Mouse (Mus musculus) midbrain, embryonic 16.5 days (tissue): ENCODE data around the gene Pmepa1. TPM values are rescaled to one million over a fixed set of nuclear protein-coding genes. Genes with fewer than 3 reads are reported as not detected.

ENCODE experiments used
- ATAC-seq: fragments of 200-750 bp; cut with Nextera tagmentation; 2 replicates; pipeline ENCODE4 v1.8.0; 2017; ENCODE audit warnings: moderate TSS enrichment
- H3K27ac ChIP-seq: fragments of 300-500 bp; sonication (generic); 2 replicates; pipeline ENCODE4 v1.5.1; 2014; ENCODE audit warnings: mild to moderate bottlenecking, low read length, mixed read lengths
- H3K27me3 ChIP-seq: fragments of 300-500 bp; sonication (generic); 2 replicates; pipeline ENCODE4 v1.6.1; 2014; ENCODE audit warnings: low read depth, low read length, mixed read lengths; ENCODE audit not compliant: control insufficient read depth, insufficient read depth
- H3K36me3 ChIP-seq: fragments of 300-500 bp; sonication (generic); 2 replicates; pipeline ENCODE4 v1.6.1; 2014; ENCODE audit warnings: mild to moderate bottlenecking, low read length, moderate library complexity, mixed read lengths; ENCODE audit not compliant: control insufficient read depth, insufficient read depth
- H3K4me1 ChIP-seq: fragments of 300-500 bp; sonication (generic); 2 replicates; pipeline ENCODE4 v1.6.1; 2014; ENCODE audit warnings: mild to moderate bottlenecking, low read length, mixed read lengths; ENCODE audit not compliant: control insufficient read depth, insufficient read depth
- H3K4me2 ChIP-seq: fragments of 300-500 bp; sonication (generic); 2 replicates; pipeline ENCODE4 v1.6.1; 2014; ENCODE audit warnings: mild to moderate bottlenecking, low read length, mixed read lengths
- H3K4me3 ChIP-seq: fragments of 300-500 bp; sonication (generic); 2 replicates; pipeline ENCODE4 v1.5.1; 2014; ENCODE audit warnings: low read depth, mild to moderate bottlenecking, low read length, moderate library complexity, mixed read lengths
- H3K9ac ChIP-seq: fragments of 300-500 bp; sonication (generic); 2 replicates; pipeline ENCODE4 v1.6.1; 2014; ENCODE audit warnings: low read depth, low read length, mixed read lengths
- H3K9me3 ChIP-seq: fragments of 300-500 bp; sonication (generic); replicated peaks from 2 replicates; pipeline ENCODE4 v1.6.1; 2014; ENCODE audit warnings: mild to moderate bottlenecking, low read length, mixed read lengths; ENCODE audit not compliant: control insufficient read depth, poor library complexity, severe bottlenecking
- WGBS: fragments of 180-500 bp; shearing (Covaris S2); extraction: QIAGEN DNeasy Blood & Tissue Kit; methylation state at CpG from one replicate; pipeline ENCODE4 v1.1.7; 2014; 5-methylcytosine and 5-hydroxymethylcytosine counted together
- polyA plus RNA-seq: library from polyadenylated mRNA; unstranded; fragments of >200 nt; fragmentation: Nextera tagmentation; extraction: Ambion mirVana; gene quantifications from 2 replicates; pipeline ENCODE4 v1.2.1, GENCODE M21; 2015

Pmepa1 gene
- polyA plus RNA-seq, 1 experiment from 2014 or later, result 3.4 TPM

- 73% methylated on average over 3 of the region's 3 CpGs for WGBS
- Histone ChIP-seq H3K27ac (no peak overlapping the region), H3K9me3 (no peaks in the 10 kb centered on the region; the same call in 1 of the 2 replicates)
Measured at GRCm38 (mm10) chr2:173217246-173217645, 59.1 kb downstream of the Pmepa1 start.

GRCm38 (mm10) chr2:173216840-173217239 is 59.5 kb downstream of the Pmepa1 start:
- 89% methylated on average over 7 of the region's 7 CpGs for WGBS

More at GRCm38 (mm10) chr2:173217246-173217645, 59.1 kb downstream of the Pmepa1 start:
- H3K4me3 ChIP-seq, result no peak overlapping the region
- H3K27me3 ChIP-seq, result no peaks in the 10 kb centered on the region
- H3K36me3 ChIP-seq, result no peaks in the 10 kb centered on the region
- H3K4me1 ChIP-seq, result no peaks in the 10 kb centered on the region
- ATAC-seq, result no peak
- no peak overlapping the region for H3K4me2 ChIP-seq
- H3K9ac ChIP-seq, result no peak overlapping the region

GRCm38 (mm10) chr2:173212227-173212626 is 64.1 kb downstream of the Pmepa1 start:
- H3K4me1 ChIP-seq, result no peaks in the 10 kb centered on the region
- H3K4me3 ChIP-seq, result no peak overlapping the region
- H3K27ac ChIP-seq, result no peak overlapping the region
- H3K36me3 ChIP-seq, result no peaks in the 10 kb centered on the region
- H3K27me3 ChIP-seq, result no peaks in the 10 kb centered on the region
- no peaks in the 10 kb centered on the region; the same call in 1 of the 2 replicates for H3K9me3 ChIP-seq
- 74% methylated on average over 4 of the region's 4 CpGs for WGBS
- H3K4me2 ChIP-seq, result no peak overlapping the region
- ATAC-seq, result no peak
- no peak overlapping the region for H3K9ac ChIP-seq

More at GRCm38 (mm10) chr2:173216840-173217239, 59.5 kb downstream of the Pmepa1 start:
- Histone ChIP-seq H3K4me3 (no peak overlapping the region), H3K27me3 (no peaks in the 10 kb centered on the region), H3K4me2 (no peak overlapping the region), H3K9me3 (no peaks in the 10 kb centered on the region; the same call in 1 of the 2 replicates), H3K4me1 (no peaks in the 10 kb centered on the region), H3K36me3 (no peaks in the 10 kb centered on the region), H3K27ac (no peak overlapping the region), H3K9ac (no peak overlapping the region)
- no peak for ATAC-seq

- WGBS, result 95% methylated on average over 7 of the region's 7 CpGs
- ATAC-seq, result no peak
Measured at GRCm38 (mm10) chr2:173209091-173209815, 67.1 kb downstream of the Pmepa1 start.

GRCm38 (mm10) chr2:173207051-173207450 is 69.3 kb downstream of the Pmepa1 start:
- Histone ChIP-seq H3K4me2 (no peak overlapping the region), H3K9ac (no peak overlapping the region), H3K9me3 (no peaks in the 10 kb centered on the region), H3K4me3 (no peak overlapping the region), H3K27me3 (no peaks in the 10 kb centered on the region), H3K4me1 (no peaks in the 10 kb centered on the region), H3K36me3 (no peaks in the 10 kb centered on the region), H3K27ac (no peak overlapping the region)
- ATAC-seq, result no peak
- over 99% methylated on average over 3 of the region's 3 CpGs for WGBS

More at GRCm38 (mm10) chr2:173209091-173209815, 67.1 kb downstream of the Pmepa1 start:
- Histone ChIP-seq H3K4me1 (no peaks in the 10 kb centered on the region), H3K4me2 (no peak overlapping the region), H3K27ac (no peak overlapping the region), H3K36me3 (no peaks in the 10 kb centered on the region), H3K4me3 (no peak overlapping the region), H3K27me3 (no peaks in the 10 kb centered on the region), H3K9ac (no peak overlapping the region), H3K9me3 (no peaks in the 10 kb centered on the region; the same call in 1 of the 2 replicates)

GRCm38 (mm10) chr2:173205563-173206099 is 70.7 kb downstream of the Pmepa1 start:
- H3K36me3 ChIP-seq, result no peaks in the 10 kb centered on the region
- no peaks in the 10 kb centered on the region for H3K27me3 ChIP-seq
- H3K4me2 ChIP-seq, result no peak overlapping the region
- 94% methylated on average over 14 of the region's 14 CpGs for WGBS
- no peak overlapping the region for H3K9ac ChIP-seq
- H3K4me1 ChIP-seq, result no peaks in the 10 kb centered on the region
- ATAC-seq, result no peak
- no peak overlapping the region for H3K27ac ChIP-seq
- no peak overlapping the region for H3K4me3 ChIP-seq
- no peaks in the 10 kb centered on the region for H3K9me3 ChIP-seq

GRCm38 (mm10) chr2:173204671-173205070 is 71.7 kb downstream of the Pmepa1 start:
- Histone ChIP-seq H3K27ac (no peak overlapping the region), H3K27me3 (no peaks in the 10 kb centered on the region), H3K4me2 (no peak overlapping the region), H3K36me3 (no peaks in the 10 kb centered on the region), H3K4me1 (no peaks in the 10 kb centered on the region), H3K4me3 (no peak overlapping the region), H3K9me3 (no peaks in the 10 kb centered on the region), H3K9ac (no peak overlapping the region)
- 65% methylated on average over 4 of the region's 4 CpGs for WGBS
- ATAC-seq, result no peak

GRCm38 (mm10) chr2:173203726-173204125 is 72.6 kb downstream of the Pmepa1 start:
- WGBS, result 85% methylated on average over 3 of the region's 3 CpGs

GRCm38 (mm10) chr2:173202924-173203689 is 73.2 kb downstream of the Pmepa1 start:
- H3K4me2 ChIP-seq, result no peak overlapping the region
- H3K27ac ChIP-seq, result no peak overlapping the region
- no peak for ATAC-seq
- H3K9ac ChIP-seq, result no peak overlapping the region
- H3K27me3 ChIP-seq, result no peaks in the 10 kb centered on the region
- H3K36me3 ChIP-seq, result no peaks in the 10 kb centered on the region
- H3K9me3 ChIP-seq, result no peaks in the 10 kb centered on the region
- H3K4me1 ChIP-seq, result no peaks in the 10 kb centered on the region
- H3K4me3 ChIP-seq, result no peak overlapping the region
- WGBS, result 77% methylated on average over 19 of the region's 19 CpGs

More at GRCm38 (mm10) chr2:173203726-173204125, 72.6 kb downstream of the Pmepa1 start:
- Histone ChIP-seq H3K36me3 (no peaks in the 10 kb centered on the region), H3K9ac (no peak overlapping the region), H3K4me2 (no peak overlapping the region), H3K9me3 (no peaks in the 10 kb centered on the region), H3K4me3 (no peak overlapping the region), H3K4me1 (no peaks in the 10 kb centered on the region), H3K27me3 (no peaks in the 10 kb centered on the region), H3K27ac (no peak overlapping the region)
- ATAC-seq, result no peak
